Mouse (Mus musculus) brain, embryonic 14.5 days (tissue): ENCODE results near the gene Zdhhc18.

Experiments
- CTCF ChIP-seq: fragments of 200-500 bp; IDR thresholded peaks from 2 replicates; pipeline ENCODE4 v1.5.1; 2012; ENCODE audit warnings: inconsistent platforms, mild to moderate bottlenecking, moderate library complexity, borderline replicate concordance; ENCODE audit not compliant: insufficient read depth, insufficient read length; ENCODE audit errors: extremely low read depth
- POLR2A ChIP-seq: fragments of 200-500 bp; IDR thresholded peaks from 2 replicates; pipeline ENCODE4 v1.6.1; 2012; ENCODE audit warnings: mild to moderate bottlenecking, inconsistent platforms, borderline replicate concordance; ENCODE audit not compliant: poor library complexity, insufficient read depth, insufficient read length, severe bottlenecking; ENCODE audit errors: extremely low read depth

GRCm38 (mm10) chr4:133570066-133570466 lies 79.9 kb downstream of the Zdhhc18 start:
- TF ChIP-seq POLR2A (no peak), CTCF (no peak)
